Mouse (Mus musculus): Measurements from ENCODE around the gene Pou2f3. TPM values are rescaled to one million over a fixed set of nuclear protein-coding genes. Genes with fewer than 3 reads are reported as not detected.

Gene Pou2f3
- polyA plus RNA-seq, 1 experiment, result not detected

DNA sequence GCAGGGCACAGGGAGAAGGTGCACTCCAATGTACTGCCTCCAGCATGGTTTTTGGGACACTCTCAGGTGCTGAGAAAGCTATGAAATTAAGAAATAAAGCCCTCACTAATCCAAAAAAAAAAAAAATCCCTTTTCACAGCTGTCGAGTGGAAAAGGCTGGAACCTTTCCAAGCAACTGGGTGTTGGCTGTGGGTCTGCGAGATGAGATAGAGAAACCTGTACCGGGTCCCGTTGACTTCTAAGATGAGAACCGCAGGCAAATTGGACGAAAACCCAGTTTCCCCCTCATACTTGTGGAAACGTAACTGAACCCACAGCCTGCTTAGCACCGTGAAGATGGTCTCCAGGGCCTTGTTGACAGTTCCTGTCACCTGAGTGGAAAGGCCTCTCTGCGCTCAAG is 59.2 kb downstream of the Pou2f3 start:
- Histone ChIP-seq H3K27me3 (ENCODE audit: control insufficient read depth, insufficient read depth, insufficient read length) (peaks cover 50% of the 10 kb centered on the region), H3K4me3 (no peak overlapping the region), H3K79me2 (ENCODE audit: control insufficient read depth, insufficient read depth) (no peaks in the 10 kb centered on the region), H3K36me3 (ENCODE audit: control insufficient read depth, insufficient read depth) (no peaks in the 10 kb centered on the region), H3ac (ENCODE audit: control insufficient read depth, insufficient read length) (no peak overlapping the region), H3K4me2 (ENCODE audit: low read depth) (no peak overlapping the region)
- TF ChIP-seq REST (IDR thresholded peaks at IDR 0.05; ENCODE audit: insufficient read depth, insufficient read length), result no peak
- no peak for TF ChIP-seq MYOG (IDR thresholded peaks at IDR 0.05; ENCODE audit: control insufficient read depth in 1 of 3, insufficient read depth in 1 of 3, insufficient read length in 2 of 3, low read depth in 2 of 3)
- TF ChIP-seq MAX (IDR thresholded peaks at IDR 0.05; ENCODE audit: low read depth), result no peak

DNA sequence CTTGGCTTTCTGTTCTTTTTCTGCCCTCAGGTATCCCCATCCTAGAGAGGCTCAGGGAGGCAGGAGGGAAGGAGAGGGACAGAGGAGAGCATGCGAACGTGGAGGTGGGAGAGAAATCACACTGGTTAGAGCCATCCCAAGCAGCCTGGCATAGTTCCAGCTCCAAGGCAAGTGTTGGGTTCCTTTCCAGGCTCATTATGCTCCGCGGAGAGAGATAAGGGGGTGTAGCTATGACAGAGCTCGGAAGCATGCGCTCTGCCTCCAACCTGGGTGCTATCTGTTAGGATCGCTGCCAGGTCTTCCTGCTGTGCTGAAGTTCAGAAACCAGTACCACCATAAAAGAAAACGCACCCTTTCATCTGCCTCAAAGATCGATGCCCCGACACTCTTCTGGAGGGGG is 60.1 kb downstream of the Pou2f3 start:
- H3K4me3 ChIP-seq, result no peak overlapping the region
- H3K79me2 ChIP-seq (ENCODE audit: control insufficient read depth, insufficient read depth), result no peaks in the 10 kb centered on the region
- peaks cover 41% of the 10 kb centered on the region for H3K27me3 ChIP-seq (ENCODE audit: control insufficient read depth, insufficient read depth, insufficient read length)
- no peaks in the 10 kb centered on the region for H3K36me3 ChIP-seq (ENCODE audit: control insufficient read depth, insufficient read depth)
- no peak overlapping the region for H3ac ChIP-seq (ENCODE audit: control insufficient read depth, insufficient read length)
- H3K4me2 ChIP-seq (ENCODE audit: low read depth), result no peak overlapping the region
- no peak for TF ChIP-seq SRF (IDR thresholded peaks at IDR 0.05; ENCODE audit: control insufficient read depth, insufficient read length, low read depth)
- TF ChIP-seq TCF12 (IDR thresholded peaks at IDR 0.05; ENCODE audit: insufficient read depth, poor library complexity, severe bottlenecking), result no peak
- no peak for TF ChIP-seq USF1 (IDR thresholded peaks at IDR 0.05; ENCODE audit: low read depth)
- TF ChIP-seq POLR2AphosphoS2 (IDR thresholded peaks at IDR 0.05; ENCODE audit: insufficient read length, low read depth), result no peak

DNA sequence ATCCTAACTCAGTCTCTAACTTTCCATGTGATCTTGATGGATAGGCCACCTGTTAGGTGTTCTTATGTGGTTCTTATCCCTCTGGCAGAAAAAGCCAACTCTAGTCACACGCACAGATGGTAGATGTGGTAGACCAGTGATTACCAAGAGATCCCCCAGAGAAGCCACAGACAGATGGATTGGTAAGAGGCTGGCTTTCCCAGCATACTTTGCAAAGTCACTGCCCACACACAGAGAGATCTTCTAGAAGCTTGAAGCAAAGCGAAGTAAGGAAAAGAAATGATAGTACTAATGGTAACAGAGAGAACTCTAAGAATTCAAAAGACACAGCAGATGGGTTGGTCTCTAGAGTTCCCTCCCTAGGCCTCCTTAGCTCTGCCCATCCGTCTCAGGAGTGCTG is 60.7 kb downstream of the Pou2f3 start:
- H3K79me2 ChIP-seq (ENCODE audit: control insufficient read depth, insufficient read depth), result no peaks in the 10 kb centered on the region
- H3K36me3 ChIP-seq (ENCODE audit: control insufficient read depth, insufficient read depth), result no peaks in the 10 kb centered on the region
- no peak overlapping the region for H3ac ChIP-seq (ENCODE audit: control insufficient read depth, insufficient read length)
- H3K4me3 ChIP-seq, result no peak overlapping the region
- TF ChIP-seq MYOD1 (IDR thresholded peaks at IDR 0.05; ENCODE audit: control insufficient read depth in 1 of 3, insufficient read length in 2 of 3, low read depth in 2 of 3) (peak in 1 of 3 experiments; percentile 10), TCF3 (IDR thresholded peaks at IDR 0.05; ENCODE audit: insufficient read length, low read depth) (no peak)
- peaks cover 37% of the 10 kb centered on the region for H3K27me3 ChIP-seq (ENCODE audit: control insufficient read depth, insufficient read depth, insufficient read length)
- no peak overlapping the region for H3K4me2 ChIP-seq (ENCODE audit: low read depth)

DNA sequence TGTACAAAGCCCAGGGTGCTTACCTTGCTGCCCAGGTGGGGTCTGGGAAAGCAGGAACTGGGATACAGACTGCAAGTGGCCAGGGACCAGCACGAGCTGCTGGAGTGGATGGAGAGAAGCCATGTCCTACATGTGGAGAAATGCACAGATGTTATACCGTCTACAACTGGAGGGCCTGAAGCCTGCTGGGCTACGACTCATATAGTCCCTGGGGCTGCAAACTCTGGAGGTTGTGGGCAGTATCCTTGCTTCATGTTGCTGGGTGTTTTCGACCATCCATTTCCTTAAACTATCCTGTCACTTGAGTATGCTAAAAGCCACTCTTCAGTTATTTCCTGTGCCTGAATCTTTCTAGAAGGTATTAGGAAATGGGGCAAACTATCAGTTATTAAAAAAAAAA is 65.0 kb downstream of the Pou2f3 start:
- Histone ChIP-seq H3K4me3 (no peak overlapping the region), H3K27me3 (ENCODE audit: control insufficient read depth, insufficient read depth, insufficient read length) (peaks cover 5% of the 10 kb centered on the region), H3K79me2 (ENCODE audit: control insufficient read depth, insufficient read depth) (no peaks in the 10 kb centered on the region), H3K4me2 (ENCODE audit: low read depth) (no peak overlapping the region), H3ac (ENCODE audit: control insufficient read depth, insufficient read length) (no peak overlapping the region), H3K36me3 (ENCODE audit: control insufficient read depth, insufficient read depth) (no peaks in the 10 kb centered on the region)
- TF ChIP-seq POLR2AphosphoS2 (IDR thresholded peaks at IDR 0.05; ENCODE audit: insufficient read length, low read depth), result no peak
- TF ChIP-seq TCF3 (IDR thresholded peaks at IDR 0.05; ENCODE audit: insufficient read length, low read depth), result no peak
- no peak for TF ChIP-seq SRF (IDR thresholded peaks at IDR 0.05; ENCODE audit: control insufficient read depth, insufficient read length, low read depth)
- no peak for TF ChIP-seq MAX (IDR thresholded peaks at IDR 0.05; ENCODE audit: low read depth)
- no peak for TF ChIP-seq MYOG (IDR thresholded peaks at IDR 0.05; ENCODE audit: control insufficient read depth in 1 of 3, insufficient read depth in 1 of 3, insufficient read length in 2 of 3, low read depth in 2 of 3)
- TF ChIP-seq CEBPB (IDR thresholded peaks at IDR 0.05; ENCODE audit: insufficient read depth, poor library complexity, severe bottlenecking), result no peak
- no peak for TF ChIP-seq E2F4 (IDR thresholded peaks at IDR 0.05; ENCODE audit: insufficient read depth)
- TF ChIP-seq USF1 (IDR thresholded peaks at IDR 0.05; ENCODE audit: low read depth), result no peak
- no peak for TF ChIP-seq TCF12 (IDR thresholded peaks at IDR 0.05; ENCODE audit: insufficient read depth, poor library complexity, severe bottlenecking)
- no peak for TF ChIP-seq MYOD1 (IDR thresholded peaks at IDR 0.05; ENCODE audit: control insufficient read depth in 1 of 3, insufficient read length in 2 of 3, low read depth in 2 of 3)
- TF ChIP-seq POLR2A (IDR thresholded peaks at IDR 0.05; ENCODE audit: insufficient read length, low read depth), result no peak

DNA sequence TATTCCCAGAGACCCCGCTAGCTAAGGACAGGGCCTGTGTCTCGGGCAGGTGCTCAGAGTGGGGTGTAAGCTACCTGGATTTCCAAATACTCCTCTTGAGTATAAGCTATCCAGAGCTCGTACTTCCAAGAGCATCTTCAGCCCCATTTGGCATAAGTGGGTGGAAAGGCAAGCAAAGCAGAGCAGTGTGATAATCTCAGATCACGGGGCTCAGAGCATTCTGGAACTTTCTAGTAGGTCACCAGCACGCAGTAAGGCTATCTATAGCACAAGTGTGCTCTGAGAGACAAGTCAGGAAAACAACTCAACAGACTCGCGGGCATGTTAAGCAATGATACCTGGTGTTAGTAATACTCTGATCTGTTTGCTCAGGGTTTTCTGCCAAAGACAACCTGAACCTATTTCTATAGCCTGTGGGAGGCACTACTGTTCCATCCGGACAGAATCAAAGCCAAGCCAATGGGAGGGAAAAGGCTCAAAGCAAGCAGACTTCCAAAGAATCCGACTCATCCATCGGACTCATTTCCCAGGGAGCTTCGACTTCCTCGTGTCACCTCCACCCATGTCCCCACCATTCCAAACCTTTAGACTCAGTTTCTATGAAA is 65.9 kb downstream of the Pou2f3 start:
- no peaks in the 10 kb centered on the region for H3K79me2 ChIP-seq (ENCODE audit: control insufficient read depth, insufficient read depth)
- peaks cover 9% of the 10 kb centered on the region for H3K27me3 ChIP-seq (ENCODE audit: control insufficient read depth, insufficient read depth, insufficient read length)
- TF ChIP-seq E2F4 (IDR thresholded peaks at IDR 0.05; ENCODE audit: insufficient read depth), result no peak
- TF ChIP-seq CEBPB (IDR thresholded peaks at IDR 0.05; ENCODE audit: insufficient read depth, poor library complexity, severe bottlenecking), result no peak
- TF ChIP-seq POLR2AphosphoS2 (IDR thresholded peaks at IDR 0.05; ENCODE audit: insufficient read length, low read depth), result no peak
- TF ChIP-seq TCF3 (IDR thresholded peaks at IDR 0.05; ENCODE audit: insufficient read length, low read depth), result no peak
- TF ChIP-seq USF1 (IDR thresholded peaks at IDR 0.05; ENCODE audit: low read depth), result no peak
- TF ChIP-seq REST (IDR thresholded peaks at IDR 0.05; ENCODE audit: insufficient read depth, insufficient read length), result no peak
- TF ChIP-seq MAX (IDR thresholded peaks at IDR 0.05; ENCODE audit: low read depth), result no peak
- no peak for TF ChIP-seq SRF (IDR thresholded peaks at IDR 0.05; ENCODE audit: control insufficient read depth, insufficient read length, low read depth)
- TF ChIP-seq TCF12 (IDR thresholded peaks at IDR 0.05; ENCODE audit: insufficient read depth, poor library complexity, severe bottlenecking), result no peak
- TF ChIP-seq MYOD1 (IDR thresholded peaks at IDR 0.05; ENCODE audit: control insufficient read depth in 1 of 3, insufficient read length in 2 of 3, low read depth in 2 of 3), result no peak
- TF ChIP-seq POLR2A (IDR thresholded peaks at IDR 0.05; ENCODE audit: insufficient read length, low read depth), result no peak
- TF ChIP-seq MYOG (IDR thresholded peaks at IDR 0.05; ENCODE audit: control insufficient read depth in 1 of 3, insufficient read depth in 1 of 3, insufficient read length in 2 of 3, low read depth in 2 of 3), result no peak
- H3ac ChIP-seq (ENCODE audit: control insufficient read depth, insufficient read length), result no peak overlapping the region
- H3K4me2 ChIP-seq (ENCODE audit: low read depth), result no peak overlapping the region
- H3K4me3 ChIP-seq, result no peak overlapping the region
- H3K36me3 ChIP-seq (ENCODE audit: control insufficient read depth, insufficient read depth), result no peaks in the 10 kb centered on the region

All from myocyte (in vitro differentiated cells).